Mouse (Mus musculus) layer of hippocampus, postnatal 25 days (tissue): Measurements from ENCODE around the gene Krt25. TPM values are rescaled to one million over a fixed set of nuclear protein-coding genes. Genes with fewer than 3 reads are reported as not detected.

Experiments
- DNase-seq, 2 experiments: peaks; one replicate each; pipeline ENCODE4 v3.0.0; 2022; ENCODE audit warnings: mixed read lengths in 2 of 2, low spot score in 1 of 2; ENCODE audit errors: extremely low spot score in 1 of 2
- total RNA-seq, 2 experiments: library from RNA; stranded (reverse); gene quantifications; 2 replicates each; pipeline ENCODE4 v1.2.3; 2021

Krt25 gene
- total RNA-seq, 2 experiments from 2014 or later = not detected

- no peak for DNase-seq
Measured at GRCm38 (mm10) chr11:99281116-99281515, 41.6 kb downstream of the Krt25 start.

- DNase-seq = no peak
Measured at GRCm38 (mm10) chr11:99279986-99280385, 42.8 kb downstream of the Krt25 start.

GRCm38 (mm10) chr11:99276786-99277185 is 46.0 kb downstream of the Krt25 start:
- DNase-seq = no peak

- DNase-seq = no peak
Measured at GRCm38 (mm10) chr11:99275624-99276023, 47.1 kb downstream of the Krt25 start.

GRCm38 (mm10) chr11:99272721-99273120 is 50.0 kb downstream of the Krt25 start:
- DNase-seq = no peak

GRCm38 (mm10) chr11:99269192-99269591 is 53.6 kb downstream of the Krt25 start:
- no peak for DNase-seq

- no peak for DNase-seq
Measured at GRCm38 (mm10) chr11:99265796-99266195, 57.0 kb downstream of the Krt25 start.

Other genes starting within 250 kb of the Krt25 start
- not detected for gene Tns4, start 233.6 kb downstream of the Krt25 start, total RNA-seq
- not detected for gene Ccr7, start 167.9 kb downstream of the Krt25 start, total RNA-seq
- 10 to 100 TPM; 51.8 to 59.7 TPM for gene Smarce1, start 91.9 kb downstream of the Krt25 start, total RNA-seq
- gene Krt222, start 78.9 kb downstream of the Krt25 start, total RNA-seq = 10 to 100 TPM; 26.5 to 27.3 TPM
- gene Krt24, start 37.7 kb downstream of the Krt25 start, total RNA-seq = not detected
- not detected for gene Krt26, start 15.0 kb upstream of the Krt25 start, total RNA-seq
- not detected for gene Krt27, start 28.2 kb upstream of the Krt25 start, total RNA-seq
- under 1 TPM; 0.21 to 0.49 TPM for gene Krt28, start 52.0 kb upstream of the Krt25 start, total RNA-seq
- 10 to 100 TPM; 12.6 to 15.7 TPM for gene Krt10, start 66.4 kb upstream of the Krt25 start, total RNA-seq
- 1 to 10 TPM in 1 of 2 experiments, under 1 TPM in 1; 0.89 to 1.4 TPM for gene Krt12, start 99.3 kb upstream of the Krt25 start, total RNA-seq
- not detected for gene Krt20, start 115.2 kb upstream of the Krt25 start, total RNA-seq
- gene Krt23, start 170.2 kb upstream of the Krt25 start, total RNA-seq = not detected
- not detected for gene Krt39, start 198.4 kb upstream of the Krt25 start, total RNA-seq
- gene Krt40, start 220.2 kb upstream of the Krt25 start, total RNA-seq = not detected
- not detected for gene Krtap3-3, start 227.9 kb upstream of the Krt25 start, total RNA-seq
- not detected for gene Krtap3-2, start 233.9 kb upstream of the Krt25 start, total RNA-seq
- not detected for gene Gm11939, start 236.5 kb upstream of the Krt25 start, total RNA-seq
- gene Krtap3-1, start 243.7 kb upstream of the Krt25 start, total RNA-seq = not detected